Mouse (Mus musculus) retina, adult 2 months (tissue): ENCODE data around the gene Srsf5.

ENCODE experiments used
- DNase-seq: peaks from one replicate; pipeline ENCODE4 v3.0.0-alpha.2; 2012; ENCODE audit warnings: low read depth, low spot score

Gene Srsf5

DNA sequence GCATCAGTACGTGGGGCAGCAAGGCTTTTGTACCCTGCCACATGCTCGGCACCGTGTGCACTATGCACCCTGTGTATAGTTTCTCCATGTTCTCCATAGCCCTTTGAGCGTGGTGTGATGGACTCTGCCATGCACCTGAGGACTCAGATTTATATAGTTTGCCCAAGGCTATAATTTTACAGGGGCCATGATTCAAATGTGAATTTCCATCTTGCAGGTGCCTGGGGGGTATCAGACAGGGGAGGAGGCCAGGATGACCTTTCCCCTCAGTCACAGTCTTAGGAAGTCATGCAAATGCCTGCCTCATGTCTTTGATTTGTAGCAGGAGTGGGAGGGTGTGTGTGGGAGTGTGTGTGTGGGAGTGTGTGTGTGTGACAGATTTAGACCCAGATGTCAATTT is 52.3 kb downstream of the Srsf5 start:
- DNase-seq, result no peak

DNA sequence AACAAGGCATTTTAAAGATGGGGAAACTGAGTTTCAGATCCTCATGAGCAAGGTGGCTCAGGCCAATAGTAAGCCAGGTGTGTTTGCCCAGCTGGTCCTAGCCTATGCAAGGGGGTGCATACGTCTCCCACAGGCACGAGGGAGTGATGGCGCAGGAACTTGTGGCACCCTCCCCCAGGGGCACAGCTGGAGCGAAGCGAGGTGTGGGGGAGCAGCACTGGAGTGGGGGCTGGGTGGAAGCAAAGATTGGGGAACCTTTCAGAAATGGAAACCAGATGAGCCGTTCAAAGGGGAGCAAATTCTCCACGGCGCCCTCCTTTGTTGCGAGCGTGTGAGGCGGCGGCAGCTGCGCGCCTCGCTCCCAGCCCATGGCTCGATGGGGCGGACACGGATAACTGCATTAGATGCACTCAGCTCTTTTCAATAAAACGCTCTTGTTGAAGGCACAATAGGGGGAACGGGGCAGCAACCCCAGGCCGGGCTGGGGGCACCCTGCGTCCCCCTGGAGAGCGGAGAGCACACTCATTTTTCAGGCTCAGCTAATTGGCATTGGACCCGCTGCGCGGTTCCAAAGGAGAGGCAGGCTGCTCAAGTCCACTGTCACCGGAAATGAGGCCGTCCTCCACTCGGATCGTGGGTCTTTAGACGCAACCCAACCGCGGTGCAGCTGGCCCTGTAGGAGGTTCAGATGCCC is 53.4 kb downstream of the Srsf5 start:
- DNase-seq, result no peak
